Mouse (Mus musculus) midbrain, postnatal 0 days (tissue): Measurements from ENCODE around the gene Ppm1h. TPM values are rescaled to one million over a fixed set of nuclear protein-coding genes. Genes with fewer than 3 reads are reported as not detected.

Experiments
- ATAC-seq: fragments of 200-750 bp; cut with Nextera tagmentation; 2 replicates; pipeline ENCODE4 v1.8.0; 2017; ENCODE audit warnings: moderate number of reproducible peaks, mild to moderate bottlenecking, moderate TSS enrichment, moderate library complexity; ENCODE audit not compliant: low FRiP score
- DNase-seq: peaks from one replicate; pipeline ENCODE4 v3.0.0-alpha.2; 2015; ENCODE audit warnings: low spot score
- H3K27ac ChIP-seq: fragments of 300-500 bp; sonication (generic); 2 replicates; pipeline ENCODE4 v1.5.1; 2014; ENCODE audit warnings: low read depth, mild to moderate bottlenecking, low read length, mixed read lengths
- H3K27me3 ChIP-seq: fragments of 300-500 bp; sonication (generic); 2 replicates; pipeline ENCODE4 v1.6.1; 2014; ENCODE audit warnings: low read length, control low read depth, mixed read lengths; ENCODE audit not compliant: insufficient read depth
- H3K36me3 ChIP-seq: fragments of 300-500 bp; sonication (generic); 2 replicates; pipeline ENCODE4 v1.6.1; 2014; ENCODE audit warnings: low read length, control low read depth, mixed read lengths; ENCODE audit not compliant: insufficient read depth
- H3K4me1 ChIP-seq: fragments of 300-500 bp; sonication (generic); 2 replicates; pipeline ENCODE4 v1.6.1; 2014; ENCODE audit warnings: mild to moderate bottlenecking, control low read depth, antibody characterized with exemption, low read length, mixed read lengths; ENCODE audit not compliant: insufficient read depth
- H3K4me2 ChIP-seq: fragments of 300-500 bp; sonication (generic); 2 replicates; pipeline ENCODE4 v1.6.1; 2014; ENCODE audit warnings: low read depth, mild to moderate bottlenecking, low read length, mixed read lengths; ENCODE audit not compliant: poor library complexity, severe bottlenecking
- H3K4me3 ChIP-seq: fragments of 300-500 bp; sonication (generic); 2 replicates; pipeline ENCODE4 v1.5.1; 2014; ENCODE audit warnings: low read depth, mild to moderate bottlenecking, low read length, moderate library complexity
- H3K9ac ChIP-seq: fragments of 300-500 bp; sonication (generic); replicated peaks from 2 replicates; pipeline ENCODE4 v1.6.1; 2014; ENCODE audit warnings: mild to moderate bottlenecking, low read length, moderate library complexity, mixed read lengths; ENCODE audit not compliant: poor library complexity, severe bottlenecking
- H3K9me3 ChIP-seq: fragments of 300-500 bp; sonication (generic); 2 replicates; pipeline ENCODE4 v1.6.1; 2016; ENCODE audit warnings: low read length, control low read depth
- CTCF ChIP-seq: IDR thresholded peaks from 2 replicates; pipeline ENCODE4 v1.5.1; 2016; ENCODE audit warnings: antibody characterized with exemption, mild to moderate bottlenecking
- WGBS: fragments of 180-500 bp; shearing (Covaris S2); extraction: QIAGEN DNeasy Blood & Tissue Kit; methylation state at CpG from one replicate; pipeline ENCODE4 v1.1.7; 2014; 5-methylcytosine and 5-hydroxymethylcytosine counted together
- polyA plus RNA-seq: library from polyadenylated mRNA; unstranded; fragments of >200 nt; fragmentation: Nextera tagmentation; extraction: Ambion mirVana; gene quantifications from 2 replicates; pipeline ENCODE4 v1.2.1, GENCODE M21; 2015
- total RNA-seq: library from RNA; depleted of rRNA; stranded (reverse); fragments of >200 nt; gene quantifications from 2 replicates; pipeline ENCODE4 v1.2.3, GENCODE M21; 2014

Ppm1h gene
- total and polyA plus RNA-seq, 2 experiments from 2014 or later = 28.0 to 42.8 TPM

DNA sequence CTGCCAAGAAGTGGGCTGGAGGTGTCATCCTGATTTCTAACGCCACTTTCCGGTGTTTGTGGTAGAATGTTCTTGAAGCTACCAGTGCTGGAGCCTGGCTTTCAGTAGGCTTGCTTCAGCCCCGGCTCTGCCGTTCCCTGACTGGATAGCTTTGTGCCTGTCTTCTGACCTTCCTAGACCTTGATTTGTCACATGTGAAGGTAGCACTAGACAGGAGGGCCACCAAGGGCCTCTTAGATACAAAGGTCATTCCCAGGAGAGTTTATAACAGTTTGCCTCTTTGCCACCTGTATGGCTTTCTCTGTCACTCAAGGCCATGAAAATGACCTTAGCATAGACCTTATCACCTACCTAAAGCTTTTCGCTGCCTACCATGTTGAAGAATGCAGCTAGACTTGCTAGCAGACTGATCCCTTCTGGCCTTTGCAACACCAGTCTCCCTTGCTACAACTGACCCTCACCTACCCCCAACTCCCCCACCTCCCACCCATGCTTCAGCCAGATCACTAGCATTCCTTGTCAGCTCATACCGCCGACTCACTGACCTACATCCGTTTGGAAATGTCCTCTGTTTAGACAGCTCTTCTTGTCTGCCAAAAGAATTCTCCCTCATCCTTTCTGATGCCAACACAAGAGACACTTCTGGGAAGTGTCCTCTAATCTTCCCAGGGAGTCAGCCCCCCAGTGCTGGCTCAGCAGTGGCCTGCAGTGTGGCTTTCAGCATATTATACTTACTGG, 180.5 kb downstream of the Ppm1h start:
- WGBS = 79% methylated on average over 8 of the region's 8 CpGs
- Histone ChIP-seq H3K36me3 (no peaks in the 10 kb centered on the region), H3K4me1 (no peaks in the 10 kb centered on the region), H3K9ac (no peak overlapping the region), H3K27ac (no peak overlapping the region), H3K27me3 (no peaks in the 10 kb centered on the region), H3K9me3 (no peaks in the 10 kb centered on the region), H3K4me3 (no peak overlapping the region), H3K4me2 (no peak overlapping the region)
- no peak for TF ChIP-seq CTCF
- ATAC-seq (no peak), DNase-seq (no peak)

GRCm38 (mm10) chr10:122859642-122859997, 181.1 kb downstream of the Ppm1h start:
- DNase-seq (no peak), ATAC-seq (no peak)
- Histone ChIP-seq H3K9ac (no peak overlapping the region), H3K4me3 (no peak overlapping the region), H3K4me1 (no peaks in the 10 kb centered on the region), H3K27ac (no peak overlapping the region), H3K4me2 (no peak overlapping the region), H3K36me3 (no peaks in the 10 kb centered on the region), H3K27me3 (no peaks in the 10 kb centered on the region), H3K9me3 (no peaks in the 10 kb centered on the region)
- TF ChIP-seq CTCF = no peak
- 61% methylated on average over 8 of the region's 8 CpGs for WGBS

DNA sequence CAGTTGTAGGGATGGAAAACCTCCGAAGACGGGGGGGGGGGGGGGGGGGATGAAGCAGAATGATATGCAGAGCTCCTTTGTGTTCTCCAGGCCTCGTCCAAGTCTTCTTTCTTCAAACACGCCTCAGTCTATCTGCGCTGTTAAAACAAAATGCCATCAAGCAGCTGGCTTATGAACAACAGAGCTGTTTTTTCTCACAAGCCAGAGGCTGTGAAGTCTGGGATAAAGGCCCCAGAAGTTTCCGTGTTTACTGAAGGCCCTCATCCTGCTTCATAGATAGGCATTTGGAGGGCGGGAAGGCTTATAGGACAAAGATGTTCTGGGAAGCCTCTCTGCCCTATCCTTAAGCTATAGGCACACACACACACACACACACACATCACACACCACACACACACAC, 181.5 kb downstream of the Ppm1h start:
- DNase-seq (no peak), ATAC-seq (no peak)
- H3K4me1 ChIP-seq = no peaks in the 10 kb centered on the region
- WGBS = 44% methylated on average over 7 of the region's 7 CpGs
- H3K36me3 ChIP-seq = no peaks in the 10 kb centered on the region
- H3K4me2 ChIP-seq = no peak overlapping the region
- H3K9ac ChIP-seq = no peak overlapping the region
- H3K27ac ChIP-seq = no peak overlapping the region
- no peak overlapping the region for H3K4me3 ChIP-seq
- no peaks in the 10 kb centered on the region for H3K9me3 ChIP-seq
- H3K27me3 ChIP-seq = no peaks in the 10 kb centered on the region
- TF ChIP-seq CTCF = no peak

DNA sequence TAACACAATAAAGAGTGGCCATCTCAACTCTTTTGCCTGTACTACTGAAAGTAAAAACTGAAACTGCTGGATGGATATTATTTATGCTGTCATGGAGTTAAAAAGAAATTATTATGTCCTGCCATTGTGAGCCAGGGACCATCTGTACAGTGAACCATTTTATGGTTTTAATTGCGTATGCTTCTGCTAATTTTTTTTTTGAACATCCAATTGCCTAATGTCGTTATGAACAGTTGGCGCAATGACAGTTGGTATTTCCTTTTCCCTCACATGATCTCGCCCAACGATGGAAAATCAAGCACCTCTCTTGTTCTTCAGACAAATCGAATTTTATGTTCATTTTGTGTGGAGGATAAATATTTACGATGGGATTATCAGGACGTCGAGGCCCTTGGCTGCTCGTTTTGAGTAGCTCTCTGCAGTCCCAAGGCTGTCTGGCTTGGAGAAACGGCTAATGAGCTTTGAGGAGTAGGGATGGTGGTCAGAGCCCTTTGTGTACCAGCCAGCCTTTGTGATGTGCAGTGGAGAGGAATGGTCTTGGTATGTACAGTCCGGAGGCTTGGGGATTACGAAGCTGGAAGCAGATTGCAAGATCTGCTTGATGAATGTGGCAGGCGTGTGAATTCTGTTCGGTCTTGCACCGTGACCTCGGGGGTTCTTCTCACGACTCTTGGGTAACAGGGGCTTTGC, 183.3 kb downstream of the Ppm1h start:
- DNase-seq = no peak
- no peaks in the 10 kb centered on the region for H3K36me3 ChIP-seq
- no peaks in the 10 kb centered on the region for H3K4me1 ChIP-seq
- H3K9ac ChIP-seq = no peak overlapping the region
- H3K4me3 ChIP-seq = no peak overlapping the region
- H3K9me3 ChIP-seq = no peaks in the 10 kb centered on the region
- H3K27ac ChIP-seq = no peak overlapping the region
- H3K4me2 ChIP-seq = no peak overlapping the region
- WGBS = 61% methylated on average over 18 of the region's 18 CpGs
- no peak for TF ChIP-seq CTCF
- ATAC-seq = no peak
- no peaks in the 10 kb centered on the region for H3K27me3 ChIP-seq

GRCm38 (mm10) chr10:122862386-122863023, 183.9 kb downstream of the Ppm1h start:
- DNase-seq (no peak), ATAC-seq (no peak)
- Histone ChIP-seq H3K36me3 (no peaks in the 10 kb centered on the region), H3K9me3 (no peaks in the 10 kb centered on the region), H3K27me3 (no peaks in the 10 kb centered on the region), H3K9ac (no peak overlapping the region), H3K4me2 (no peak overlapping the region), H3K4me1 (no peaks in the 10 kb centered on the region), H3K27ac (no peak overlapping the region), H3K4me3 (no peak overlapping the region)
- no peak for TF ChIP-seq CTCF
- 73% methylated on average over 17 of the region's 17 CpGs for WGBS
